Mouse (Mus musculus): Measurements from ENCODE around the gene Clca3a2. TPM values are rescaled to one million over a fixed set of nuclear protein-coding genes. Genes with fewer than 3 reads are reported as not detected.

Gene Clca3a2
- under 1 TPM in 1 of 2 experiments, not detected in 1; 0.27 TPM for polyA plus RNA-seq (2017; shearing (Covaris generic))

GRCm38 (mm10) chr3:144819219-144819618, at the start of gene Clca3a2:
Gene Clca3a2 (minus strand): TSS chr3:144819494.

GRCm38 (mm10) chr3:144849014-144849556, 29.8 kb upstream of the Clca3a2 start, which contains the start of gene Clca3b:
Gene Clca3b (minus strand): TSS chr3:144849357.

DNA sequence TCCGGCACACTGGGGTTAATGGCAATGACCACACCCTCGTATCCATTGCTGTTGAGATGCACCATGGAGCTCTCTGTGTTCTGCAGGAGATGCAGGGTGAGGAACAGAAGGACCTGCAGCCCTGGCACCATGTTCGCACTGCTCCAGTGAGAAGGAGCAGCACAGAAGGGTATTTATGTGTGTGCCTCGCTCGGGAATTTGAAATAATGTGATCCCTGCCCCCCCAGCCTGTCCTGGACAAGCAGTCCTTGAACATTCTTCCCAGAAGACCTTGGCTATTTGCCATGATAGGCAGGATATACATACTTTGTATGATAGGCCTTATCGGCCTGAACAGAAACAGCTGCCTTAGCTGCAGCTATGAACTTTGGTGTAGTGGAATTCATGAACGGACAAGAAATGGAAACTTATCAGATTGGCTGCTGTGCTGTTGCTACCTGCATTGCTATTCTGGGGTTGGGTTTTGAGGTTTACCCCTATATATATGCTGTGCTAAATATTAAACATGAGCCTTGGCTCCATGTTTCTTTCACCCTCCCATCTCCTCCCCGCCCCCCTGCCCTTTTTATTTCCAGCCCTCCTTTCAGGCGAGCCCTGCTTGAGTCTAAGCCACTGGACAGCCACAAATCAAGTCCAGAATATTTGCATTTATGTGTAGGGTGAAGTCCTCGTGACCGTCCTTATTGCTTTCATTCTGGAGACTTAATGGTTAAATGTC, 58.5 kb downstream of the Clca3a2 start, which contains the start of gene Clca3a1:
Gene Clca3a1 (minus strand): TSS at position 386 of the 718 bp plus-strand sequence.

Other genes starting within 250 kb of the Clca3a2 start
- 10 to 100 TPM; 12.7 to 18.8 TPM for gene Hs2st1, start 249.3 kb downstream of the Clca3a2 start, polyA plus RNA-seq (2017; shearing (Covaris generic))
- gene Selenof, start 249.2 kb downstream of the Clca3a2 start, polyA plus RNA-seq (2017; shearing (Covaris generic)) = 100 to 1,000 TPM; 397 to 468 TPM
- 100 to 1,000 TPM; 166 to 180 TPM for gene Sh3glb1, start 99.2 kb downstream of the Clca3a2 start, polyA plus RNA-seq (2017; shearing (Covaris generic))
- gene Clca3a1, start 58.5 kb downstream of the Clca3a2 start, polyA plus RNA-seq (2017; shearing (Covaris generic)) = under 1 TPM in 1 of 2 experiments, not detected in 1; 0.83 TPM
- gene Clca3b, start 29.9 kb upstream of the Clca3a2 start, polyA plus RNA-seq (2017; shearing (Covaris generic)) = under 1 TPM in 1 of 2 experiments, not detected in 1; 0.64 TPM
- under 1 TPM; 0.06 to 0.18 TPM for gene Clca4b, start 113.0 kb upstream of the Clca3a2 start, polyA plus RNA-seq (2017; shearing (Covaris generic))
- under 1 TPM in 1 of 2 experiments, not detected in 1; 0.18 TPM for gene Clca4a, start 155.6 kb upstream of the Clca3a2 start, polyA plus RNA-seq (2017; shearing (Covaris generic))
- gene Clca1, start 213.3 kb upstream of the Clca3a2 start, polyA plus RNA-seq (2017; shearing (Covaris generic)) = 1 to 10 TPM in 1 of 2 experiments, under 1 TPM in 1; 0.24 to 1.0 TPM